Mouse (Mus musculus) heart, adult 2 months (tissue): ENCODE data around the gene Ang.

Experiments used
- CTCF ChIP-seq: fragments of 200-600 bp; IDR thresholded peaks from 2 replicates; pipeline ENCODE4 v1.8.1; 2022; ENCODE audit warnings: antibody characterized with exemption, mild to moderate bottlenecking, moderate library complexity
- EP300 ChIP-seq: fragments of 200-500 bp; IDR thresholded peaks from 2 replicates; pipeline ENCODE4 v1.6.1; 2011; ENCODE audit warnings: low read depth, low read length, control low read depth; ENCODE audit not compliant: insufficient read depth
- POLR2A ChIP-seq: fragments of 200-500 bp; IDR thresholded peaks from 2 replicates; pipeline ENCODE4 v1.6.1; 2011; ENCODE audit warnings: mild to moderate bottlenecking, low read depth, low read length, control low read depth; ENCODE audit not compliant: insufficient read depth

DNA sequence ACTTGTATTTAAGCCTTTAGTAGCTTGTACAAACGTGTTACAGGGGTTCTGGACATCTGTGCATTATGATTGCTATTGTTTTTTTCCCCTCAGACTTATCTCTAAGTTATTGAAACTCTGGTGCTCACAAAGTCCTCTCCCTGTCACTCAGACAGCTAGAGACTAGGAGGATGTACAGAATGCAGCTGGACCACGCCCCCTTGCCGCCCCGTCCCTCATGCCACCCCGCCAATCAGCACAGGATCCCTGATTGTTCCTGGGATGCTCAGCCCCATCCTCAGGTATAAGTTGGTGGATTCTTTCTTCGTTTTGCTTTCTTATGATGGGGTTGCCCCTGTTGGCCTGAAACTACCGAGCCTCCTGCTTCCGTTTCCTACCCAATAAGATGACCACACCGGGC, 22.5 kb downstream of the Ang start:
- TF ChIP-seq CTCF (no peak), POLR2A (no peak), EP300 (no peak)
